Mouse (Mus musculus) thymus, adult 2 months (tissue): ENCODE data around the gene Cachd1.

Source experiments
- CTCF ChIP-seq: fragments of 200-500 bp; IDR thresholded peaks from 2 replicates; pipeline ENCODE4 v1.5.1; 2012; ENCODE audit warnings: mild to moderate bottlenecking, control low read depth, low read length, moderate library complexity, borderline replicate concordance; ENCODE audit not compliant: control insufficient read depth, poor library complexity, insufficient read depth; ENCODE audit errors: extremely low read depth
- POLR2A ChIP-seq: fragments of 200-500 bp; IDR thresholded peaks from 2 replicates; pipeline ENCODE4 v1.6.1; 2012; ENCODE audit warnings: mild to moderate bottlenecking, low read length, control low read depth, moderate library complexity; ENCODE audit not compliant: control insufficient read depth, poor library complexity, insufficient read depth; ENCODE audit errors: extremely low read depth

GRCm38 (mm10) chr4:100951876-100952275, 175.4 kb downstream of the Cachd1 start:
- no peak for TF ChIP-seq POLR2A
- TF ChIP-seq CTCF: no peak
